Mouse (Mus musculus) right cerebral cortex, postnatal 4 days (tissue): Measurements from ENCODE around the gene Ppp1r12b.

Experiments used
- DNase-seq: peaks from one replicate; pipeline ENCODE4 v3.0.0-alpha.2; 2022

The Ppp1r12b gene

DNA sequence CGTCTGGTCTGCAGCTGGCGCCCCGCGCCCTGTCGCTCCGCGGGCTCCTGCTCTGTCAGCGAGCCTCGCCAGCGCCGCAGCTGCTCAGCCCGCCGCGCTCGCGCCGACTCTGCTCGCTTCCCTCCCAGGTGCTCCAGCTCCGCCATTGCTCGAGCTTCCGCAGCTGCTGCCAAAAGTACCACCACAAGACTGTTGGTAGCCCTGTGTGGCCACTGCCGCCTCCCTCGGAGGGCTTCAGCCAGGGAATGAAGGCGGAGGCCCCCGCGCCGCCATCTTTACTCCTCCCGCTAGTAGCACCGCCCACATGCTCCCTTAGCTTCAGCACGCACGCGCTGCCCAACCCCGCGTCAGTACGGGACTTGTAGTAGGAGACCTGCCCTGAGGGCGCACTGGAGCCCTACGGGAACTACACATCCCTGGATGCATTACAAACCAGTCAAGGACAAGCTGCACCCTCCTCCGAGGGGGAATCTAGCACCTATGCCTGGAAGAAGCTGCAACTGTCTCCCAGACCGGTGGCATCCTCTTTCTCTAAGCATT, at the start of gene Ppp1r12b:
Gene Ppp1r12b, minus strand, starts transcription at position 306 of the 540 bp plus-strand sequence.
- peak; percentile 93 for DNase-seq

DNA sequence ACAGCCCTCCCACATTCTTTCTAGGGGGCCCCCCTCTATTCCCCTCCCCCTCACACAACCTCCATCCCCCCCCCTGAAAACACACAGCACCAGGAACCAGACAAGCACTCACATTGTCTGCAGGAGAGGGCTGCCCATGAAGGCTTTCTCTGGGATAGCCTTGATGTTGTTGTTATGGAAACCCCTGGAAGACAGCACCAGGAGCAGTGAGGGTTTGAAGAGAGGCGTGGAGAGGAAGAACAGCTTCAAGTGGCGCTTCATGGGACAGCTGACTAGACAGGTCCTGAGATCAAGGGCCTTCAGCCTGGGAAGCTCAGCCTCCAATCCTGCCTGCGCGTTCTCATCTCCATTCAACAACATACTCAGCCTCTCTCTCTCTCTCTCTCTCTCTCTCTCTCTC, 47.6 kb upstream of the Ppp1r12b start:
- no peak for DNase-seq

DNA sequence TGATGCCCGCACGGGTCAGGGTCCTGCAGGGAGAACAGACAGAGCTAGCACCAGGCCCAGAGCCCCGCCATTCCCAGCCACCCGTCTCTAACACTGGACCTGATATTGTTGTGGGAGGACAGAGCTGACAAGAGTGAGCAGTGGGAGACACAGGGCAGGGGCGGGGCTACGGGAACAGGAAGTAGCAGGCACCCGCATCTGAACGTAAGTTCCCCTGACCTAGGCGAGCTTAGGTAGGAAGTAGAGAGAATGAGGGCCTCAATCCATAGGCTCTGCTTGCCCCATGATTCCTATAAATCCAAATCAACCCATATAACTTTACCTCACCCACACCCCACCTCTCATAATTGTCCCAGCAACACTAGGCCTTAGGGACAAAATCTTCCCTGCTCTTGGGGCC, 44.8 kb upstream of the Ppp1r12b start:
- no peak for DNase-seq

DNA sequence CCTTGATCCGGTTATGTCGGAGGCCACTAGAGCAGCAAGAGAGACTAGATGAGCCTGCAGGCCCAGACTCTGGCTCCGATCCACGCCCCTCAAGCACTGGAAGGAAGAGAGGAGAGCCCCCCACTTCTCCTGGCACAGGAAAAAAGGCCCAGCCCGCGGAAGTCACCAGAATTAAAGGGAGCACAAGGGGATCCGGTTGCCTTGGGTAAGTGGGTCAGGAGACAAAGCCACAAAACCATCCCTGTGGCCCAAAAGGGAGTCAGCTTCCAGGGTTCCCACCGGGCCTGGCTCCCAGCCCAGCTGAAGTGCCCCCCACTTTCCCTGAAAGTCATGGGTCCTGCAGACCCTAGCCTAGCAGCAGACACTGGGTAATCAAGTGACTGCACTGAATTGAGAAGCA, 42.5 kb upstream of the Ppp1r12b start:
- DNase-seq, result peak; percentile 46

DNA sequence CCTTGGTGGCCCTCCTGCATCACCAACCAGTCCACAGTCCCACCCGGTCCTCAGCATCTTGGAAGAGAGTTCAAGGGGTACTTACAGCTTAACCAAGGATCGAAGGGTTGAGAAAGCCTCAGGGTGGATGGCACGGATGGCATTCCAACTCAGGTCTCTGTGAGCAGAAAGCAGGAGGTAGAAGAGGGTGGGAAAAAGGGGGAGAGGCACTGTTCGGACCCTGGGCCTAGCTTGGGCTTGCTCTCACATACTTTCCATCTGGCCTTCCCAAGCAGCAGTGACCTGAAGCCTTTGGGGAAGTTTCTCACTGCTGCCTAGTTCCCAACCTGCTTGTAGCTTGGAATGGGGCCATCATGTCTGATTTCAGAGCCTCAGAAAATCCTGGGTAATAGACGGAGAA, 41.8 kb upstream of the Ppp1r12b start:
- no peak for DNase-seq

DNA sequence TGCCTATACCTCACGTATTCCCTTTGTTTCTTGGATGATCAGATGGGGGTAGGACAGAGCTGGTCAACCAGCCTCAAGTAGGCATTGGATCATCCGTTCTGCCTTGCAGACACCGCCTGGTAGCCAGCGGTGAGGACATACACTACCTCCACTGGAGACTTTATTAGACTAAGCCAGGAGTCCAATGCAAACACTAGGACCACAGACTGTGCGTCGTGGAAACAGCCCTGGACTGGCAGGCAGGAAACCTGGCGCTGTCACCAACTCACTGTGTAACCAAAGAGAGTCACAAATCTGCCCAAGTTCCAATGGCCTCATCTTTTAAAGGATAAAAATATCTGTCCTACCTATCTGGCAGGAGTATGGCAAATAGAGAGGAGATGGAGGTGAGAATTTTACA, 40.7 kb upstream of the Ppp1r12b start:
- no peak for DNase-seq

DNA sequence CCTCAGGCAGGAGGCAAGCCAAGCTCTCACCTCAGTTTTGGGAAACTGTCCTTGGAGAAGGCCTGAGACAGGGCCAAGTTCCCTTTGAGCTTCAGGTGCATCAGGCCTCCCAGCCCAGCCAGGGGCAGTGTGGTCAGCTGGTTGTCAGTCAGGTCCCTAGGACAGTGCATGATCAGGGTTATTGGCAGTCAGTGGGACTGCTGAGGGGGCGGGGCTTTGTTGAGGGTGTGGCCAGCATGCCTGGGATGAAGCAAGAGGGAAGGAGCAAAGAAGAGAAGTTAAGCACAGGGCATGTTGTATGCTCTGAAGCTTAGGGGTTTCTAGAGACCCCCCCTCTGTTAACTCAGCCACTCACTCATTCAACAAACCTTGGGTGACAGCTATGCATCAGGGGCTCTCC, 40.2 kb upstream of the Ppp1r12b start:
- DNase-seq, result no peak

DNA sequence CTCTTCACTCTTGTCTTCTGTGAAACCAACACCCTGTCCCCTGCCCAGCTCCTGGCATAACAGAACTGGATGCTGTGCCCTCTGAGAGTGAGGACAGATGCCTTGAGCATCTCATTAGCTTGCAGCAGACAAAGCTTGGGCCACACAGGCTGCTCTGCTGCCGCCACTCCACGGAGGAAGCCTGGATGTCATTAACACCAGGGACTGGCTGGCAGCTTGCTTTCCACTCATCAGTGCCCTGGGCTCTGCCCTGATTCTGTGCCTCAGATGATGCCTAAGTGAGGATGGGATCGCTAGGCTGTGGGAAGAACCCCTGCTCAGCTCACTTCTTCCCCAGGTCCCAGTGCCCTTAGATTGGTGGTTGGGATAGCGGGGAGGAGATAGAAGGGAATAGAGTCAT, 39.7 kb upstream of the Ppp1r12b start:
- DNase-seq, result no peak

DNA sequence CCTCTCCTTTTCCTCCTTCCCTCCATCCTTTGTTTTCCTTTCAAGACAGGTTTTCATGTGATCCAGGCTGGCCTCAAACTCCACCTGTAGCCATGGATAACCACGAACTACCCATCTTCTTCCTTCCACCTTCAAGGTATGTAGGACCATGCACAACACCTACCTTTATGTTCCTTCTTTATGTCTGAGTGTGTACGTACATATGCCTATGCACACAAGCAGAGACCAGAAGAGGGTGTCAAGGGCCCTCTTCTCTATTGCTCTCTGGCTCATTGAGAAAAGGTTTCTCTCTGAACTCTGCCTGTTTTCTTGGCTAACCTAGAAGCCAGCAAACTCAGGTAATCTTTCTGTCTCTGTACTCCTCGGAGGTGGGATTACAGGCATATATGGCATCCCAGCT, 39.0 kb upstream of the Ppp1r12b start:
- no peak for DNase-seq

DNA sequence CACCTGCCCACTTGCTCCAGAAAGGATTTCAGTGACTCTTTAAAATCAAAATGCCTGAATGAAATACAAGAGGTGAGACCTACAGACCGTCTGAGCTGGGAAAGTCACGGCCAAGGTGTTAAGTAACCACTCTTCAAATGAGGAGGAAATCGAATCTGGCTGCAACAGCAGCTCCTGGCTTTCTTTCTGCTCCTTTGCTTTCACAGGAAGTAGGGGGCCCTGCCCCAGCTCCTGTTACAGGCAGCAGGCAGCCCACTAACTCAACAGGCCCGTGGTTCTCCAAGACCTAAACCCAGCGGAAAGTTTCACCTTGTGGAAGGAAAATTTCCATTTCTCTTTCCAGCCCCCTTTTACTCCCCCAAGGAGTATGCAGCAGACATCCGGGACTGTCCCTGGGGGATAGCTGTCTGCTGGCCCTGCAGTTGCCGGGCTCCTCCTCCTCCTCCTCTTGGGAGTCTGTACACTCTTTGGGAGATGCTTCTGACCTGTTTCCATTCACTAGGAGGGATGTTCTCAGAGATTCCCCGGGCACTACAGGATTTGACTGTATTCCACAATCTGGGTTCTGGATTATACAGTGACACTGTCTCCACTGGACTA, 36.4 kb upstream of the Ppp1r12b start:
- DNase-seq, result no peak

DNA sequence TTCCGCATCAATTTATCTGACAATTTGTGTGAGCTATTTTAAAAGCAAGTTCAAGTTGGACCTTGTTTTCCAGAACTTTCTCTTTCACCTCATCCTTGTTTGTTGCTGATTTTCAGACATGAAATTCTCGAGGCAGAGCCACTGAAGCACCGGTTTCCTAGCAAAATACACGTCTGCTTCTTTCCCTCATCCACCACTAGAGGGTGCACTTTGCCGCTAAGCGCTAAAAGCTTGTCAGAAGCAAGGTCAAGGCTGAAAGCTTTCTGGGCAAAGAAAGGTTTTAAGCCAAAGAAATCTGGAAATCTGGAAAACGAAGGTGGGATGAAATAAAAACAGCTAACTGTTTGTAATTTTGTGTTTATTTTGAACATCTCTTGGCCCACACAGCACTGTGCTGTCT, 33.6 kb upstream of the Ppp1r12b start:
- DNase-seq, result peak; percentile 78

DNA sequence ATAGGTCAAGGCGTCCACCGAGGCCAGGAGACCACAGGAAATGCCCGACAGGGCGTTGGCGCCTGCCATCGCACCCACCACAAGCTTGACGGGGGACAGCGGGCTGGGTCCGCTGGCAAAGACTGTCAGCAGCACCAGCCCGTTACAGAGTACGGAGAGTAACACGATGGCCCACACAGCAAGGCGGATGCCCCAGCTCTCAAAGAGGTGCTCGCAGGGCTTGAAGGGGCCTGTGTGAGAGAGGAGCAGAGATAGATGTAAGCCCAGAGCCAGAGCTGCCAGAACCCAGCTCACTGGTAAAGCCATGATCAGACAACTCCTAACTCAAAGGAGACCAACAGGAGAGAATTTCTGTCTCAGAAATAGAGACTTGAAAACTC, 32.2 kb upstream of the Ppp1r12b start:
- no peak for DNase-seq

DNA sequence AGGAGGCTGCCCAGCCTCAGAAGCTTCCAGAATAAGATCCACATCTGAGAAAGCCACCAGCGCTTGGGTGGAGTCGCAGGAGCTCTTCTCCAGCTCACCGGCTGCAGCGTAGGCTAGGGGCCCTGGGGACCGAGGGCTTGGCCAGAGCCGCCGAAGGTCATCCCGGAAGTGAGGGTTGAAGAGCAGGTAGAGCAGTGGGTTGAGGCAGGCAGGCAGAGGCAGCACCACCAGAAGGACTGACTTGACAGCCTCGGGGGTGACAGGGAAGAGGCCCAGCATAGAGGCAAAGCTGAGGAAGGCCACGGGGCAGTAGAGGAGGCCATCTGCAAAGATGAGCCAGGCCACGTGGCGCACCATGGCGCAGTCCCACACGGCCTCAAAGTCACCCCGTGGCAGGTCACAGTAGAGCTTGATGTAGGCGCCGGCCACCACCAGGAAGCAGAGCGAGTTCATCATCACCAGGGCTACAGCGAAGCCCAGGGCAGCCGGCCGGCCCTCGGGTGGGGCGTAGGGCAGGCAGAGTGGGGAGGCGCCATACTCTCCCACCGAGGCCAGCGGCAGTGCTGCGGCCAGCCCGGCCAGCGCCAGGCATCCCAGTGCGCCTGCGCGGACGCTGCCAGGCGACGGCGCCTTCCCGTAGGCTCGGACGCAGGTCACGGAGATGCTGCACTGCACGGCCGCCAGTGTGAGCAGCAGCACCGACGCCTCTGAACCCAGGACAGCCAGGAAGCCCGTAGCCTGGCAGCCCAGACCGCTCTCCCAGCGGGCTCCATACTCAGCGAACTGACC, 31.6 kb upstream of the Ppp1r12b start:
- DNase-seq, result peak; percentile 64

DNA sequence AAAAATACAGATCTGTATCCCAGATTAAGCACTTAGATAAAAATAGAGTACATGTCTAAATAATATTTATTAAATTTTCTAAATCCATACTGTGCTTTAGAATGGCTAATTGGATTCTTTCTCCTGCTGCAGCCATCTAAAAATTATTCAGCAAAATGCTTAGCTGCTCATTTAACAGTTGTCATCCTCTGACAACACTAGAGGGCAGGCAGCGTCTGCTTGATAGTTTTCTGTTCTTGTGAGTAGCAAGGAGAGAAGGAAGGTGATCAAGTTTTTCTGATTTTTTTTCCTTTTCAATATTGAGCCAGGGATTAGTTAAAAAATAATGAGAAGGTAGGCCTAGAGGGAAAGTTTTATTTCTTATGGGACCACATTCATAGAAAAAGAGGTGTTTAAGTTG, 17.2 kb upstream of the Ppp1r12b start:
- DNase-seq, result no peak

DNA sequence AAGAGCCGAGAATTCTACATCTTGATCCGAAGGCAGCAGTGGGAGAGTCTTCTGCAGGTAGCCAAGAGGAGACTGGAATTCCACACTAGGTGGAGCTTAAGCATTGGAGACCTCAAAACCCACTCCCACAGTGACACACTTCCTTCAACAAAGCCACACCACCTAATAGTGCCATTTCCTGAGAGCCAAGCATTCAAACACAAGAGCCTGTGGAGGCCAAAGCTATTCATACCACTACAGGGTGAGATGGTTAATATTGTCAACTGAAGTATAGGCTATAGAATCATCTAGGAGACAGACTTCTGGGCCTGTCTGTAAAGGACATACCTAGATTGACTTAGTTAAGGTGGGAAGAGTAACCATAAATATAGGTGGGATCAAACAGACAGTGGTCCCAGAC, 9.7 kb upstream of the Ppp1r12b start:
- DNase-seq, result no peak

DNA sequence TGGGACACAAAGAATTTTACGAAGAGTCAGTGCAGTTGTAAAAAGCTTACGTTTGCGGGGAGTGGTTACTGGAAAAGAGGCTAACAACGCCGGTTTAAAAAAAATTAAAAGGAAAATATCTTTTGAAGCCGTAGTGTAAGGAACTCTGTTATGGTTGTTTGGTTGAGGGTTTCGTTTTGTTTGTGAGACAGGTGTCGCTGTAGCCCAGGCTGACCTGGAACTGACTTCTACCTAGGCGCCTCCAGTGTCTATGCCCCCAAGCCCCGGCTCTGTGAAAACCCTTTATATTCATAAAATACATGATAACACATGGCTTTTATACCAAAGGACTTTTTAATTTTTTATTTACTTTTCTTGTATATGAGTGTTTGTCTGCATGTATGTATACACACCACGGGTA, 7.1 kb upstream of the Ppp1r12b start:
- no peak for DNase-seq

DNA sequence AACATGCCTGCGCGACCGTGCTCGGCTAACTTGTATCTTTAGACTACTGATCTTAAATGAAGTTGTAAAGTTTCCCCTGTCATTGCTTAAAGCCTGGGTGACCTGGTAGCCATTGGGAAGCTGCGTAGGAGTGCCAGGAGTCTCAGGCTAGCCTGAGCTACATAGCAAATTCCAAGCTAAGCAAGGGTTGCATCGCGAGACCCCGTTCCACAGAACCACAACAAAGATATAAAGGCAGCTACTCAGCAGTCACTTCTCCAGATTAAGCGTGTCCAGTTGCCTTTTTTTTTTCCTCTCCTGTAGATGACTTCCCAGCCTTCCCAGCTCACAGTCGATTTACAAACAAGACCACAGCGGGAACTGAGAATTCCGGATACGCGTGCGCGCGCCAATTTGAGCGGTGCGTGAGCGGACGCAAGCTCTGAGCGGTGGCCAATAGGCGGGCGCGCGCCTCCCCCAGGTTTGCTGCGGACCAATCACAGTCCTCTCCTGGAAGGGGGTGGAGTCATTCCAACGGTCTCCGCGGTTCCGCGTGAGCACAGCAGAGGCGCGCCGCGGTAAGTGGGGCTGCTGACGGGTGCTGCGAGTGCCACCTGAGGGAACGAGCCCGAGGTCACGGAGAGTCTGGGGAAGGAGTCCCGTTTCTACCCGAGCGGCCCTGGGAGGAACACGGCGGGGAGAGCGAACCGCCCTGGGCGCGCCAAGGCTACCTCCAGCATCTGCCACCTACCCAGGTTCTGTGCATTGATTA, 6.5 kb upstream of the Ppp1r12b start, which contains the start of gene Ube2t:
Gene Ube2t, plus strand, starts transcription at position 513 of the 751 bp plus-strand sequence.
- peak; percentile 95 for DNase-seq

DNA sequence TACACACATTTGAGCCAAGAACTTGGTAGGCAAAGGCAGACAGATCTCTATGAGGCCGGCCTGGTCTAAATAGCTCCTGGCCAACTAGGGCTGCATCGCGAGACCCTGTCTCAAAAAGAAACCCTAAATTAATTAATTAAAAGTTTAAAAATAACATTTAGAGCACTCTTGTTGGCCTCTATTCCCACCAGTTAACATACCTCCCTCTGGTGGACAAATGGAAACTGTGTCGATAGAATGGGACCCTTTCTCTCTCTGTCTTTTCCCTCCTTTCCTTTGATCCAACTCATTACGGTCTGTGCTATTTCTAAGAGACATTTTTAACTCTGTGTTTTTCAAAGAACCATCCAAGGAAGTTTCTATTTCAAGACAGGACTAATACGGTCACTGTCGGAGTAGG, 4.9 kb upstream of the Ppp1r12b start:
- DNase-seq, result no peak

DNA sequence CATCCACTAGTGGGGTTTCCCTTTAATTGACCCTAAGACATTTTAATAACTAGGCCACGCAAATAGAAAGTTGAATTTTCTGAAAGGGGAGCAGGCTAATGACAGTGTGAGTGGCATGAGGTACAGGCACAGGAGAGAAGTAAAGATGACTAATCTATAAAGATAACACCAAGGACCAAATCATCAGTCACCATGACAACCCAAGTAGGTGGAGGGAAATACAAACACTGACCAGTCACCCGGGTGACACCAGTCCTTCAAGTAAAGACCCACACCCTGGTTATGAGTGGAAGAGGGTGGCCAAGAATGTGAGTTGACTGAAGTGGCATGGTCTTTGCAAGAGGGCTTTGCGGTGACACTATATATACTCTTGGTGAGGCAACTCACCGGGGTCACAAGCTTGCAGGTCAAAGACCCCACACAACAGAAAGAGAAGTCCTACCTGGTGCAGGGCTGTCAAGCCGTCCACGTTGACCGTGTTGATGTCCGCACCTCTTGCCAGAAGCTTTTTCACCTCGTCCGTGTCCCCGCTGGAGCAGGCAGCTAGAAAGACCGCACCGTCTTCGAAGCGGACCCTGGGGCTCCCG, 599 bp downstream of the Ppp1r12b start:
- no peak for DNase-seq

DNA sequence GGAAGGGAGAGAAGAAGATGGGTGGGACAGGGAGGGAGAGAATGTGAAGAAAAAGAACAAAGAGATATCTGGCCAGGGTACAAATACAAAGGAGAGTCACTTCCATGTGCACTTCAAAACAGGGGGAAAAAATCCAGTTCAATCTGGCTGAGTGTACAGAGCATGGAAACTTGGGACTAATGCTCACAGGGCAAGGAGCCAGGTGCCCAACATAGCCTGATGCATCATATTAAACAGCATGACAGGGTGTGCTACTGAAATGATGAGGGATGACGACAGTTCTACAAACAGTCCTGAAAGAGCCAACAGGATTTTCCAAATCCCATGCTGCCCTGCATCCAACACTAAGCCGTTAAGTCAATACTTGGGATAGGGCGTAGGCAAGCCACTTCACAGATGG, 5.8 kb downstream of the Ppp1r12b start:
- DNase-seq, result no peak

DNA sequence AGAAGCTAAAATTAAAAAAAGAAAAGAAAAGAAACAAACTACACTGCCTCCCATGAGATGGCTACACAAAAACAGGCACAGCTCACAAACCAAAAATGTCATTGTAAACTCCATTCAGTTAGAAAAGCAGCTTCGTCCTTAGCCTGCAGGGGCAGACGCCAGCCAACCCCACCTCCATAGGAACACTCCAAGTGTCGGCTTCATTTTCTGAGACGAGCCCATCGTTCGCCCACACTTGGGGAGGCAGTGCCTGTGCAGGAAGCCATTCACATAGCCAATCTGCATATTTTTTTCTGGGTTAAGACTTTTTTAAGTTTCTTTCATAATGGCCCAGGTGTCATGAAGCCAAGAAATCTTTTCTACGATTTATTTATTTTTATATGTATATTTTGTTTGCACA, 8.2 kb downstream of the Ppp1r12b start:
- DNase-seq, result no peak

DNA sequence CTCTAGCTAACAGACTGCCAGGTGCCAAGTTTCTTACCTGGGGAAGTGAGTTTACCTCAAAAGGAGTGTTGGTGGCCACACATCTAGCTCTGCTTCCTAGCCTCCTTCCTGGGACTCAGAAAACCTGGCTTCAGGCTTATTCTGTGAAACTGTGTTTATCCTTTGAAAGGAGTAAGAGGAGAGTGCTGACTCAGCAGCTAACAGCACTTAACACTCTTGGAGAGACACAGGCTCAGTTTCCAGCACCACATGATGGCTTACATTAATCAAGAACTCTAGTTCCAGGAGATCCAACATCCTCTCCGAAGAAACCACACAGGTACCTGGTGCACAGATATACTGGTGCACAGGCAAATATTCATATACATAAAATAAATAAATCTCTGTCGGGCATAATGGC, 12.8 kb downstream of the Ppp1r12b start:
- DNase-seq, result no peak

DNA sequence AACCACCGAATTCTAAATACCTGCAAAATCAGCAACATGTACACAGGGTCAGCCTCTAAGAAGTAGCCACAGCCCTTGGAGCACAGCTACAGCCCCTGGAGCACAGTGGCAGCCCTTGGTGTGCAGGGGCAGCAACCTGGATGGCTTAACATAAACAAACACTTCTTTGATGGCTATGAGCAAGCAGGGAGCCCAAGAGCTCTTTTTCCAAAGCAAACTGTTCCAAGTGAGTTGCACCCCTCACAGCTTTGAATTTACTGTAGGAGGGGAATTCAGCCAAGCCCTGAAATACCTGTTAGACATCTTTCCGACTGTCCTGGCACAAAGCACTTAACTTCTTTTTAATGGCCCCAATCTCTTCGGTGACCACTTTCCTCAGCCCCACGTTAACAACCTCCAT, 14.9 kb downstream of the Ppp1r12b start:
- no peak for DNase-seq
